In genomic region chr4:81178782-81179135, GRCm38 (mm10) we compare ENCODE assay signal across 8 mouse cellular contexts.
A peak's percentile ranks its signal among the peaks of the same experiment; 100 is the strongest.
DNase-seq lines count a peak whose midpoint lies in the region; ATAC-seq and TF ChIP-seq lines count a peak whose summit lies in the region.

No protein-coding gene starts in this region.

- intact Hi-C loops in gastrocnemius, postnatal 14 days (cut with DNase I; ENCODE audit: low total_unique reads): loop anchor here (5.0 kb wide), 1 partner anchor 69 kb away; no protein-coding TSS in a partner anchor

- peak; percentile 98 for ATAC-seq in megakaryocyte progenitor cell, adult 5-6 weeks (replicated peaks; ENCODE audit: poor library complexity)
- no peak for ATAC-seq in erythroblast, adult 5-6 weeks (replicated peaks; ENCODE audit: low FRiP score, poor library complexity, severe bottlenecking)

- H3K4me1 ChIP-seq in cortical plate, adult 2 months (ENCODE audit: control insufficient read depth, insufficient read depth, low read length): 0 out of 2 replicates have a peak, but pooled peaks cover 2% of the 10 kb centered on the region

- peak; percentile 92 for TF ChIP-seq CTCF in cortical plate, adult 2 months (IDR thresholded peaks at IDR 0.05; ENCODE audit: extremely low read depth, insufficient read depth, low read length)

- no peak overlapping the region for H3K27ac ChIP-seq in cortical plate, adult 2 months (ENCODE audit: insufficient read depth, low read length)

- H3K4me3 ChIP-seq in cortical plate, adult 2 months (ENCODE audit: insufficient read depth, low read length): no peak overlapping the region

- TF ChIP-seq POLR2A in cortical plate, adult 2 months (IDR thresholded peaks at IDR 0.05; ENCODE audit: extremely low read depth, insufficient read depth, low read length): no peak

- peak; percentile 90 for DNase-seq in adrenal gland, adult 2 months
- DNase-seq in gastrocnemius, postnatal 14 days: peak; percentile 87
- peak; percentile 1 for DNase-seq in induced T-regulatory cell, adult 2 months (ENCODE audit: low read depth)
- peak; percentile 71 to 87 for DNase-seq in left cerebral cortex, adult 8-10 months (ENCODE audit: low spot score in 2 of 2)
- peak; percentile 95 for DNase-seq in right cerebral cortex, postnatal 4 days

Comparison
In these comparisons a context has a peak if more than half of its experiments do, and no peak if none do; other contexts are left out.
1. DNase-seq: peak in every context shown above with its lines; median percentile 95 in right cerebral cortex, postnatal 4 days; 90 in adrenal gland, adult 2 months; 87 in gastrocnemius, postnatal 14 days; 79 in left cerebral cortex, adult 8-10 months; 1 in induced T-regulatory cell, adult 2 months.